Mouse (Mus musculus) G1E (cell line): ENCODE results near the gene Atrnl1. TPM values are rescaled to one million over a fixed set of nuclear protein-coding genes. Genes with fewer than 3 reads are reported as not detected.
"Not testable (repeated sequence)": the region's sequence is repeated elsewhere in the genome, so short reads cannot be mapped to it uniquely, and the experiment has no call there.

Experiments used
- ATAC-seq: 2 replicates; pipeline ENCODE4 v1.8.0; 2016; ENCODE audit warnings: mild to moderate bottlenecking; ENCODE audit not compliant: insufficient number of reproducible peaks, poor library complexity, low FRiP score, severe bottlenecking; ENCODE audit errors: extremely low read depth
- DNase-seq: peaks from one replicate; pipeline ENCODE4 v3.0.0; 2012; ENCODE audit warnings: low spot score
- H3K27me3 ChIP-seq: 2 replicates; pipeline ENCODE4 v1.6.1; 2012; ENCODE audit warnings: mild to moderate bottlenecking, low read length, inconsistent platforms; ENCODE audit not compliant: insufficient read depth
- H3K36me3 ChIP-seq: replicated peaks from 2 replicates; pipeline ENCODE3; 2012; ENCODE audit warnings: mild to moderate bottlenecking, inconsistent platforms
- H3K4me1 ChIP-seq: 2 replicates; pipeline ENCODE4 v1.6.1; 2012; ENCODE audit warnings: low read depth, low read length, inconsistent platforms, mixed read lengths; ENCODE audit not compliant: insufficient read depth
- H3K4me3 ChIP-seq: 2 replicates; pipeline ENCODE4 v1.5.1; 2012; ENCODE audit warnings: low read depth, mild to moderate bottlenecking, inconsistent platforms, low read length, moderate library complexity, mixed read lengths
- H3K9me3 ChIP-seq: replicated peaks from 2 replicates; pipeline ENCODE4 v1.6.1; 2012; ENCODE audit warnings: inconsistent platforms
- CTCF ChIP-seq: IDR thresholded peaks from 2 replicates; pipeline ENCODE4 v1.5.1; 2012; ENCODE audit warnings: low read depth, low read length, inconsistent platforms, mixed read lengths
- GATA1 ChIP-seq: IDR thresholded peaks from 2 replicates; pipeline ENCODE4 v1.6.1; 2012; ENCODE audit warnings: borderline replicate concordance, low read length, inconsistent platforms, mixed read lengths
- GATA2 ChIP-seq: IDR thresholded peaks from 2 replicates; pipeline ENCODE4 v1.6.1; 2012; ENCODE audit warnings: low read depth, low read length, inconsistent platforms, borderline replicate concordance
- POLR2AphosphoS5 ChIP-seq: IDR thresholded peaks from 2 replicates; pipeline ENCODE4 v1.6.1; 2012; ENCODE audit warnings: low read depth, low read length, inconsistent platforms; ENCODE audit not compliant: insufficient replicate concordance
- TAL1 ChIP-seq: conservative IDR thresholded peaks from 2 replicates; pipeline ENCODE4 v1.6.1; 2012; ENCODE audit warnings: low read depth, low read length, inconsistent platforms, mixed read lengths
- polyA plus RNA-seq: library from polyadenylated mRNA; stranded (reverse); fragments of >175 nt; gene quantifications from 2 replicates; pipeline ENCODE4 v1.2.3, GENCODE M21; 2012
- total RNA-seq, 2 experiments: library from RNA; stranded (forward) in 1 of 2; stranded (reverse) in 1 of 2; fragments of 200-1000 nt in 1 of 2; fragments of >200 nt in 1 of 2; fragmentation: Nextera tagmentation in 1 of 2; gene quantifications; 2 replicates each; pipeline ENCODE4 v1.2.3; 2014 to 2017

The Atrnl1 gene
- total and polyA plus RNA-seq, 3 experiments, result 0.52 to 5.8 (median 3.2) TPM

- TF ChIP-seq TAL1, result no peak
- TF ChIP-seq POLR2AphosphoS5, result no peak
- no peak for TF ChIP-seq GATA1
- no peak for TF ChIP-seq GATA2
- TF ChIP-seq CTCF, result no peak
- H3K27me3 ChIP-seq, result no peaks in the 10 kb centered on the region
- H3K4me3 ChIP-seq, result no peak overlapping the region
- H3K9me3 ChIP-seq, result peaks cover 8% of the 10 kb centered on the region; the same call in 1 of the 2 replicates
- ATAC-seq, result no peak
- H3K36me3 ChIP-seq, result no peaks in the 10 kb centered on the region
- no peaks in the 10 kb centered on the region for H3K4me1 ChIP-seq
- no peak for DNase-seq
Observed at GRCm38 (mm10) chr19:57868350-57868749, 257.5 kb downstream of the Atrnl1 start.

DNA sequence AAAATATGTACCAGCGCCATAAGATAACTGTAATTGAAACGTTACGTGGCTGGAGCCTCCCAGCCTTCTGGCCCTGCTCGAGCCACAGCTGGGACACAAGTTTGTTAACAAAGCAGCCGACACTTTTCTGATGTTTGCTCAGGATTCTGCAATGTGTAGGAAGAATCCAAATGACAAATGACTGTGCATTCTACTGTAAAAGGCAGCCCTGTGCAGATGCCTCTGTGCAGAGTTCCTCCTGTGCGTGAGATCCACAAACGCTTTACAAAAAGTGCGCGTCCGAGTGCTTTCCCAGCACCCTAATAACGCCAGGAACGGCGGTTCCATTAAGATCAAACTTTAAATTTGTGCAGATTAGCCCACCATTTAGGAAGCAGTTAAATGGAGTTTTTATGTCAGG, 260.0 kb downstream of the Atrnl1 start:
- Histone ChIP-seq H3K27me3 (no peaks in the 10 kb centered on the region), H3K9me3 (peaks cover 13% of the 10 kb centered on the region; the same call in 1 of the 2 replicates), H3K36me3 (no peaks in the 10 kb centered on the region), H3K4me3 (no peak overlapping the region), H3K4me1 (no peaks in the 10 kb centered on the region)
- no peak for ATAC-seq
- no peak for DNase-seq
- TF ChIP-seq TAL1 (no peak), CTCF (no peak), GATA2 (no peak), GATA1 (no peak)

DNA sequence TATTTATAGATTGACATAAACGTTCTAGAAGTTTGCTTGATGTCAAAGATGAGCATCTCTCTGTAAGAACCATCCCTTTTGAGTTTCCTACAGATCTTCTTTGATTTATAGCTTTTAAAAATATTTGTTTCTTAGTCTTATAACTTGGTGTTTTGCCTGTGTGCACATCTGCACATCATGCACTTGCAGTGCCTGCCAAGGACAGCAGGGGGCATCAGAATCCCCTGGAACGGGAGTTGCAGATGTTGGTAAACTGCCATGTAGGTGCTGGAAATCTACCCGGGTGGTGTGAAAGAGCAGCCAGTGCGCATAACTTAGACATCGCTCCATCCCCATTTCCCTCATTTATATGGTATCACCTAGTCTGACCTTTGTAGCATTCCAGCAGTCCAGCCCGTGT, 265.2 kb downstream of the Atrnl1 start:
- no peaks in the 10 kb centered on the region for H3K36me3 ChIP-seq
- no peak for ATAC-seq
- H3K27me3 ChIP-seq, result no peaks in the 10 kb centered on the region
- TF ChIP-seq CTCF (0 out of 2 replicates have a peak, but pooled peaks have one; percentile 47), GATA1 (no peak)
- no peak for DNase-seq
- H3K4me3 ChIP-seq, result no peak overlapping the region
- peaks cover 8% of the 10 kb centered on the region for H3K4me1 ChIP-seq
- peaks cover 15% of the 10 kb centered on the region for H3K9me3 ChIP-seq

DNA sequence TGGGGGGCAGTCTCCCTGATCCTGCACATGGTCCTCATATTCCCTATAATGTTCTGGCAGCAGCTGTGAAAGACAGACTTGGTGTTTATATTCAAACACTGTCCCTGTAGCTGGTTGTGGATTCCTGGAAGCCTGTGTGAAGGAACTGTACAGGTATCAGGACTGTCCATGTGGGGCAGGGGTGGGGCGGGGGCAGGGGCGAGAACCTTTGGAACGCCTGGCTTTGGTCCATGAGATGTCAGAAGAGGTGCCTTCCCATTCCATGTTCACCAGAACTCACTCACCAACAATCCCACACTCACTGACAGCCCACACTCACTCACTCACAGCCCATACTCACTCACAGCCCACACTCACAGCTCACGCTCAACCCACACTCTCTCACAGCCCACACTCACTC, 266.5 kb downstream of the Atrnl1 start:
- Histone ChIP-seq H3K4me3 (no peak overlapping the region), H3K4me1 (peaks cover 13% of the 10 kb centered on the region), H3K9me3 (peaks cover 20% of the 10 kb centered on the region), H3K36me3 (no peaks in the 10 kb centered on the region), H3K27me3 (no peaks in the 10 kb centered on the region)
- TF ChIP-seq POLR2AphosphoS5, result no peak
- no peak for DNase-seq
- ATAC-seq, result no peak

- no peaks in the 10 kb centered on the region for H3K27me3 ChIP-seq
- H3K9me3 ChIP-seq, result peaks cover 20% of the 10 kb centered on the region
- H3K4me1 ChIP-seq, result peaks cover 13% of the 10 kb centered on the region
- H3K36me3 ChIP-seq, result no peaks in the 10 kb centered on the region
- H3K4me3 ChIP-seq, result no peak overlapping the region
- DNase-seq (no peak), ATAC-seq (no peak)
- TF ChIP-seq CTCF (no peak), GATA2 (no peak)
Observed at GRCm38 (mm10) chr19:57878583-57878982, 267.7 kb downstream of the Atrnl1 start.

DNA sequence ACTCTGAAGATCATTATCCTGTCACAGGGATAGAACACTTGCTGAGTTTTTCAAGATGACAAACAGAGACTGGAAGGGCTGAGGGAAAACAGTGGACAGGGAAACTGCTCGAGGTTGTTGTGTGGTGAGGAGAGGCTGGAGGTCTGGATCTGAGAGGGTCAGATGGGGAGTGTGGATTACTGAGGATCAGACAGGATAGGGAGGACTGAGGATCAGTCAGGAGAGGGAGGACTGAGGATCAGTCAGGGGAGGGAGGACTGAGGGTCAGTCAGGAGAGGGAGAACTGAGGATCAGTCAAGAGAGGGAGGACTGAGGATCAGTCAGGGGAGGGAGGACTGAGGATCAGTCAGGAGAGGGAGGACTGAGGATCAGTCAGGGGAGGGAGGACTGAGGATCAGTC, 269.0 kb downstream of the Atrnl1 start:
- DNase-seq, result not testable (repeated sequence)

DNA sequence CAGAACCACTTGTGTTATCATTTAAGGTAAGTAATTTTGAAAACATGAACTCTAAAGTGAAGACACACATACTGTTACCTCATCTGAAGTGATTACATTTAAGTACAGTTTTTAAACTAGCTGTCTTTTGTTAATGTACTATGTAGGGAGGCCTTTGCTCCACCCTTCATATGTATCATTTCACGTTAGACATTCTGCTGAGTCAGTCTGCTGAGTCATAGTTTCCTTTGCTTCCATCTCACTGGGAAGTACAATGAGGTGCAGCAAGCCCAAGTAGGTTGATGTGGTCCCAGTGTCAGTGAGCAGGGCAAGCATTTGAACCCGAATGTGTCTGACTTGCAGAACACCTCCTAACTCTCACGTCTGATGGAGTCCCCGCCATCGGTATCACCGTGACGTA, 271.1 kb downstream of the Atrnl1 start:
- TF ChIP-seq POLR2AphosphoS5 (no peak), CTCF (no peak)
- peaks cover 15% of the 10 kb centered on the region for H3K9me3 ChIP-seq
- H3K4me3 ChIP-seq, result no peak overlapping the region
- peaks cover 13% of the 10 kb centered on the region for H3K4me1 ChIP-seq
- ATAC-seq (peak; percentile 47), DNase-seq (peak; percentile 4)
- no peaks in the 10 kb centered on the region for H3K36me3 ChIP-seq
- H3K27me3 ChIP-seq, result no peaks in the 10 kb centered on the region

More for the DNA sequence above, 269.0 kb downstream of the Atrnl1 start:
- not testable (repeated sequence) for ATAC-seq, H3K36me3 ChIP-seq, H3K4me3 ChIP-seq, H3K27me3 ChIP-seq
- peaks cover 20% of the 10 kb centered on the region for H3K9me3 ChIP-seq
- peaks cover 13% of the 10 kb centered on the region for H3K4me1 ChIP-seq

DNA sequence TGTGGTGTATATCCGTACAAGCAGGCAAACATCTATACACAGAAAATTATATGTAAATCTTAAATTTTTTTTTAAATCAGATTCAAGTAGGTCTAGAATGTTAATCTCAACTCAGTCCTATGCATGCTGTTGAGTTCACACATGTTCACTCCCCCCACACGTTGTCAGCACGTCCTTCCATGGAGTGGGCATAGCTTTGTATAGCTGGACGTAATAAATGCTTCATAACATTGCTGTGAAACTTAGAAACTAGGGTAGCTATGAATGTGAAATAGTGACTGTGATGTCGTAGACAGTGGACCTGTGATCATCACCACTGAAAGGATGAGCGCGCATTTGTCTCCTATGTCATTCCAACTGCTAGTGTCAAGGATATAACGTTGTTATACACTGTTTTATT, 278.0 kb downstream of the Atrnl1 start:
- H3K4me1 ChIP-seq, result no peaks in the 10 kb centered on the region
- no peak for TF ChIP-seq GATA2
- no peak for TF ChIP-seq GATA1
- TF ChIP-seq CTCF, result no peak
- no peak for TF ChIP-seq TAL1
- no peak for TF ChIP-seq POLR2AphosphoS5
- H3K9me3 ChIP-seq, result 0 out of 2 replicates have a peak, but pooled peaks cover 5% of the 10 kb centered on the region
- H3K27me3 ChIP-seq, result no peaks in the 10 kb centered on the region
- ATAC-seq (no peak), DNase-seq (no peak)
- no peak overlapping the region for H3K4me3 ChIP-seq
- H3K36me3 ChIP-seq, result no peaks in the 10 kb centered on the region
